Mouse (Mus musculus): ENCODE results near the gene Arhgef17.

The Arhgef17 gene

GRCm38 (mm10) chr7:100917751-100918150, 14.2 kb downstream of the Arhgef17 start:
- no peak for DNase-seq (ENCODE audit: low read depth, low spot score)

DNA sequence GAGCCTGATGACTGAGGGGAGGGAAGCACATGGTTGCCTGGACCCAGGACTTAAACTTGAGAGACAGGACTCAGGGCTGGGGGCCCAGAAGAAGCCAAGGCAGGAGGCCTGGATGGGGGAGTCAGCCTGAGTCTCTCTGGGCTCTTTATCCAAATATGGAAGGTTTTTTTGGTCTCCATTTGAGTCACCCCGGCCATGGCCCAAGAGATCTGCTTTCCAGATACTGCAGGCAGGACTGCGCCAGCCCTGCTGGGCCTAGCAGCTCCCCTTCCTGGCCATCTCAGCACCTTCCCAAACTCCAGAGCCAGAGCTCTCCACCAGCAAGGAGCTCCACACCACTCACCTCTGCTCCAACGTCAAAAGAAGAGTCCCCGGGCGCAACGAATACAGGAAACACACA, 15.4 kb downstream of the Arhgef17 start:
- no peak for DNase-seq (ENCODE audit: low read depth, low spot score)

DNA sequence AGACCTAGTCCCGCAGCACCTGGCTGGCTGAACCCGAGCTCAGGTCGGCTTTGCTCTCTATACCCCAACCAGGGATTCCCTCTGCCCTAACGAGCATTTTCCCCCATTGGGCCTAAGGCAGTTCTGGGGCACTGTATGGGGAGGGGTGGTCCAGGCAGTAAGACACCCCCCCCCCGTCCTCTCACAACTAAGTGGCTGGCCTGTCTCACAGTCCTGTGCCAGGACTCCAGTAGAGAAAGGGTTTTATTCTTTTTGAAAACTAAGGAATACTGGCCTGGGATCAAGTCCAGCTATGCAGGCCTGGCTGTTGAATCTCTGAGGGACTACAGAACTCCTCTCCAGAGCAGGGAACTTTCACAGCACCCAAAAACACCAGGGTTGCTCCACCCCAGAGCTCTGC, 16.7 kb downstream of the Arhgef17 start:
- DNase-seq (ENCODE audit: low read depth, low spot score): no peak

DNA sequence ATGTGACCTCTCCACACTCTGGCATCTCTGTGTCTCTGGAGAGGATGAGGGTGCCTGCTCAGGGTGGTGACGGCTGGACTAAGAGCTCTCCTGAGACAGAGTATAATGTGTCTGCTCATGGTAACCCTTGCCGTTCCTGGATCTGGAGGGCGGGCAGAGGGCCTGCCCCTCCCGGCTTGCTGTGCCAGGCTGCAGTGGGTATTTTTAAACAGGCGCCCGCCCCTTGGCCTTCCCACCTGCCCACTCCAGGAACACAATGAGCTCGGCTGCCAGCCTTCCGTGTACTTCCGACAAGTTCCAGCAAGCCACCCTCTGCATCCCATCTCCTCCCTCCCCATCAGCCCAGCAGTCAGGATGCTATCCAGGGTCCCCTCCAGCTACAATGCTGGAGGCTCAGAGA, 20.1 kb downstream of the Arhgef17 start:
- DNase-seq (ENCODE audit: low read depth, low spot score): no peak

DNA sequence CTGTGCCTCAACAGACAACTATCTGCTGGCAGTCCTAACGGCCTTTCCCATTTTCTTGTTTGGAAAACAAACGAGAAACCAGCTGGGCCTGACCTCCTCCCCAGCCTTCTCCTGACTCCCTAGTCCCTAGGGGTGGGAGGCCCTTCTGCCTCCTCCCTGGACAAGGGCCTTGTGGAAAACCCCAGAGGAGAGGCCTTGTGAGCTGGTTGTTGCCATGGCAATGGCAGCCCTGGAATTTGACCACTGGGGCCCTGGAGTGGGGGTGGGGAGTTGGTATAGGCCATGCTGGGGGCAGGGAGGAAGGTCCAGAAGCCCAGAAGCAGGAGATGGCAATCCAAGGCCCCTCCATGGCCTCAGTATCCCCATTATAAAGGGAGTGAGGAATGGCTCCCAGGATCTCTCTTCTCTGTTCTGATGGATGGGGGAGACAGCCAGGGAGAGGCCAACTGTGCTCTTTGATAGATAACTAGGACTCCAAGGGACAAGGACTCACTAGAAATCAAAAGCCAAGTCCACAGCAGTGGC, 20.6 kb downstream of the Arhgef17 start:
- DNase-seq (ENCODE audit: low read depth, low spot score): no peak

GRCm38 (mm10) chr7:100908567-100908966, 23.3 kb downstream of the Arhgef17 start:
- DNase-seq (ENCODE audit: low read depth, low spot score): peak; percentile 20

GRCm38 (mm10) chr7:100908061-100908460, 23.8 kb downstream of the Arhgef17 start:
- no peak for DNase-seq (ENCODE audit: low read depth, low spot score)

GRCm38 (mm10) chr7:100907231-100907630, 24.7 kb downstream of the Arhgef17 start:
- DNase-seq (ENCODE audit: low read depth, low spot score): peak; percentile 64

GRCm38 (mm10) chr7:100906029-100906789, 25.7 kb downstream of the Arhgef17 start:
- DNase-seq (ENCODE audit: low read depth, low spot score): no peak

GRCm38 (mm10) chr7:100905037-100905436, 26.9 kb downstream of the Arhgef17 start:
- no peak for DNase-seq (ENCODE audit: low read depth, low spot score)

GRCm38 (mm10) chr7:100904612-100905011, 27.3 kb downstream of the Arhgef17 start:
- no peak for DNase-seq (ENCODE audit: low read depth, low spot score)

DNA sequence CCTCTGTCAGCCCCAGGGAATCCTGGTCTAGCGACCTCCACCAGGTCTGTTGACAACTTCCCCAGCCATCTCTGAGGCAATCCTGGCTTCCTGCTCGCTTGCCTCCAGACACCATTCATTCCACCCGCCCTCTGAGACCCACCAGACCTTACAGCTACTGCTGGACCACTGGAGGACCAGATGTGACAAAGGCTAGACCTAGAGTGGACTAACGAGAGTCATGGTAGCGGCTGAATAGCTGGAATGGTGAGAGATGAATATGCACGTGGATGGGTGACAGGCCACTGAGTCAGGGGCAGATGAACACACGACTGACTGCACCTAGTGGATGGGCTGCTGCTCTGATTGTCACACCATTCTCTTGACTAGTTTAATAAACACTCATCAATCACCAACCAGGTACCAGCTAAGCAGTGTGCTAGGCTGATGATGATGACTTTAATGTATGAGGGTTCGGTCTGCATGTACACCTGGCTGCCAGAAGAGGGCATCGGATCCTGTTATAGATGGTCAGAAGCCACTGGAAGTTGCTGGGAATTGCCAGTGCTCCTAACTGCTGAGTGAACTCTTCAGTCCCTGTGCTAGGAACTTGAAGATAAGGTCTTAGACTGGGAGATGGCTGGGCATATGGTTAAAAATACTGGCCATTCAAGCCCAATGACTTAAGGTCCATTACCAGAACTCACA, 29.3 kb downstream of the Arhgef17 start:
- DNase-seq (ENCODE audit: low read depth, low spot score): no peak

DNA sequence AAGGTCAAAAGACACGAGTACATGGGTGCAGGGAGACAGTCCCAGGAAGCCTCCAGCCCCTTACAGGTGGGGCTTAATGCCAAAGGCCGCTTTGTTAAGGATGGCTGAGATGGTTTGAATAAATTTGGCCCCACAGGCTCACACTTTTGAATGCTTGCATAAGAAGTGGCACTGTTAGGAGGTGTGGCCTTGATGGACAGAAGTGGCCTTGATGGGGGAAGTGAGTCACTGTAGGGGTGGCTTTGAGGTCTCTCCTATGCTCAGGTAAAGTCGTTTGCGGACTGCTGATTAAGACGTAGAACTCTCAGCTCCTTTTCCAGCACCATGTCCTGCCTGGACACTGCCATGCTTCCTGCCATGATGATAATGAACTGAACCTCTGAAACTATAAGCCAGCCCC, 34.1 kb downstream of the Arhgef17 start:
- no peak for DNase-seq (ENCODE audit: low read depth, low spot score)

DNA sequence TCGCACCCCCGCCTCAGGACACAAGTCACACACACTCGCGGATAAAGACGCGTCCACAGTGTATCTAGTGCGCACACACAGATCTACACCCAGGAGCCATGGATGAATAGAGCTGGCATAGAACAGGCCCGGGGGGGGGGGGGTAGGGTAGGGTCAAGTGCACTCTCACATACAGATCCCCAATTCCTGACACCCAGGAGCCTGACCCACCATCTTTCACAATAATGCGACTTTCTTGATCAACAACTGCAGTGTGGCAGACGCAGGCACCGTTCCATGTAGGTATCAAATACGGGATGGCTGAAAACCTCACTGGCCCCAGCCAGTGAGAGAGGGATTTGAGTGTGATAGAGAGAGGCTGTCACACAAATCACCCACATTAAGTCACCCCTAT, 37.1 kb downstream of the Arhgef17 start:
- no peak for DNase-seq (ENCODE audit: low read depth, low spot score)

DNA sequence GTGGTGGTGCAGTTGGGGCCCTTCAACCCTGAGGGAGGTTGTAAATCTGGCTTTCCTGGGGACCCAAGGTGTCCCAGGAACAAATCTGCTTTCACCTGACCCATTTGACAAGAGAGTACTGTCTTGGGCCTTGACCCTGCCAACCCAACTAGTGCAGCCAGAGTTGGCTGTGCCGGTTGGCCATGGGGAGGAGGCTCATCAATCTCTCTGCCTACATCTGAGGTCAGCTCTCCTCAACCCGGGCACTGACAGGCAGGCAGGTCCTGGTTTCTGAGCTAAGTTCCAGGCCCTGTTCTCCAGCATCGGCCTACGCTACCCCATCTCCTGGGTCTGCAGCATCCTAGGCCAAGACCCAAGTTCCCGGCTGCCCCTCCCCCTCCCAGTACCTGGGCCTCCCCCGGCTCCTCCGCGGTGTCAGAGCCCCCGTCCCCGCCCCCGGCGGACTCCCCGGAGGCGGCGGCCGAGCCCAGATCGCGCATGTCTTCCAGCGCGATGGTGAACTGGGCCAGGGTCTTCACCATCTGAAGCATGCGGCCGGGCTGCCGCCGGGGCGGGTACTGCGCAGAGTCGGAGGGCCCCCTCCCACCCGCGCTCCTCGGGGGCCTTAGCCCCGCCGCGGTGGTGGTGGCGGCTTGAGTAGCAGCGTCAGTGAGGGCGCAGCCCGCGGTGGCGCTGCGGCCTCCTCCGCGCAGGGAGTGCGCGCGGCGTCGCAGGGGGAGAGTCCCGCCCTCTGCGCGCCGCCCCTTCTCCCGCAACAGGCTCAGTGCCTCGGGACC, 37.7 kb downstream of the Arhgef17 start:
- no peak for DNase-seq (ENCODE audit: low read depth, low spot score)

- DNase-seq (ENCODE audit: low read depth, low spot score): no peak
Measured at GRCm38 (mm10) chr7:100893249-100894056, 38.5 kb downstream of the Arhgef17 start.

DNA sequence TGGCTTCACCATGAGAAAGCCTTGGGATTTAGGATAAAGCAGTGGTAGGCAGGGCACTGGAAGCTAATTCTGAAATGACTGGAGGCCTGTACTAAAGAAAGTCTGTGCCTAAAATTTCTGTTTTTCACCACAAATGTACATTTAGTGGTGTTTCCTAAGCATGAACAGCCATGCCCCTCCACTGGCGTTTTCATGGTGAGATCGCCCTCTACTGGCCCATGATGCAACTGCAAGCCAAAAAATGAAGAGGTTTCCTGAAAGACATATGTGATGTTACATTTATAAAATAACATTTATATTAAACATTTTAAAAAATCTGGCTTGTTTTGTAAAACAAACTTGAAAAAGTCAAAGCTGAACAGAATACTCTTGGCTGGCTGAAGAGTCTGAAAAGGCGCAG, 45.4 kb downstream of the Arhgef17 start:
- peak; percentile 56 for DNase-seq (ENCODE audit: low read depth, low spot score)

- no peak for DNase-seq (ENCODE audit: low read depth, low spot score)
Measured at GRCm38 (mm10) chr7:100884460-100884859, 47.4 kb downstream of the Arhgef17 start.

DNA sequence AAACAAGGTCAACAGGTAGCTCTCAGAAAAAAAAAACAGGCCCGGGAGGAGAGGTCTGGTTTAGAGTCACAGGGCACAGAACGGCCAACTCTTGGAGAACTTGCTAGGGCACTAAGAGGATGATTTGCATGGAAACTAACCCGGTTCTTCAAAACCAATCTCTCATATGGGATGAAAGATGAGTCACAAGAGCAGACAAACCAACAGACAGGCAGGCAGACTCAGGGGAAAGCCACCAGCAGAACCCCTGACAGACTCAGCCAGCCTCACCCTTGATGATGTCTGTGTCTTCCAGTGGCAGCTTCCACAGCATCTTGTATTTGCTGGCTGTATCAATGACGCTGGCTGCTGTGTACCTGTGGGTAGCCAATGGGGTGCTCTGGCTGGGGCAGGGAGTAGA, 50.0 kb downstream of the Arhgef17 start:
- no peak for DNase-seq (ENCODE audit: low read depth, low spot score)

DNA sequence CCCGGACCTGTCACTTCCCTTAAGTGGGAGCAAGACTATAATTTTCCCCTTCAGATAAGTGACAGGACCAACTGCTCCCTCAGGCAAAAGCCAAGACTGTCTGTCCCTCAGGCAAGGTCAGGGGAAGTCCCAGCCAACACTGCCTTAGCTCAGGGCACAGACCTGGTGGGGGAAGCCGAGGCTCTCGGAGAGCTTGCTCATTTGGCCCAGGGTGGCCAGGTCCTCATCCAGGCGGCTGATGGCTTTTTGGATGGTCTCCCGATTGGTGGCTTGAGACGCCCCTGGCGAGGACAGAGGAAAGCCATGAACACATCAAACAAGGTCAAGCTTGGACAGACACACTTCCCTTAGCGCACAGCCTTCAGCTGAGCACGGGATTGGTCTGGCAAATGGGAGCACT, 50.4 kb downstream of the Arhgef17 start:
- no peak for DNase-seq (ENCODE audit: low read depth, low spot score)

DNA sequence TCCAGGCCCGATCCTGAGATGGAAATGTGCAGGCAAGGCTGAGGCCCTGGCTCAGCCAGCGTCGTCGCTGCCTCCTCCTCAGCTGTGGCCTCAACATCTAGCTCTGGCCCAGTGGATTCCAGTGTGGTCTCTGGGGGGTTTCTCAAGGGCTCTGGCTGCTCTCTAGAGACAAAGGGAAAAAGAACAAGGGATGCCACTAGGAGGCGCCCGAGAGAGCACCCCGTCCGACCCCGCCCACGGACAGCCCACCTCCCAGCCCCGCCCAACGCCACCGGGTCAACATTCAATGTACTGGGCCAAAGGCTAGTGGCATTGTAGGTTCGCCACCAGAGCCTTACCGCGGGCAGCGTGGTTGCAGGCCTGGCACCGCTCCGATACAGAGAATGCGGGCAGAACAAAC, 52.3 kb downstream of the Arhgef17 start:
- peak; percentile 68 for DNase-seq (ENCODE audit: low read depth, low spot score)

Measured in A20 (cell line).